Mouse (Mus musculus): ENCODE data around the gene Fcgrt. TPM values are rescaled to one million over a fixed set of nuclear protein-coding genes. Genes with fewer than 3 reads are reported as not detected.

Fcgrt gene
- total RNA-seq, 2 experiments from 2014 or later = 17.8 to 19.0 TPM

- no peak for TF ChIP-seq CTCF (conservative IDR thresholded peaks at IDR 0.05)
- peak overlapping the region; percentile 99 for H3K27ac ChIP-seq
- H3K4me3 ChIP-seq = peak overlapping the region; percentile 84
- DNase-seq (ENCODE audit: low spot score in 2 of 2) = peak in 1 of 2 experiments; percentile 47
Measured at GRCm38 (mm10) chr7:45052181-45052861, 51.3 kb downstream of the Fcgrt start.

DNA sequence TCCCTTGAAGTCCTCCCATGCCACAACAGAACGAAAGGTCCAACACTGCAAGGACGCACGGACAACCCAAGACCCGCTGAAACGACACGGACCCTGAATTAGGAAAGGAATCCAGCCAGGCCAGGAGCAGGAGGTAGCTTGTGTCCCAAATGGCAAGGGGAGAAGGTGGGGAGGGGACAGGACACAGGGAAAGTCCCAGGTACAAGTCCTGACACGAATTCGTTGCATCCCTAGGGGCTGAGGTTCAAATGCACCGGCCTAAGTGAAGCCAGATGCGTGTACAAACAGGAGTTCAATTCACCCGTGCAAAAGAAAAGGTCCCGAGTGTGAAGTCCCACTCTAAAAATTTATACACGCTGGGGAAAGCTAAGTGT lies 52.1 kb downstream of the Fcgrt start:
- peak overlapping the region; percentile 99 for H3K27ac ChIP-seq
- no peak for TF ChIP-seq CTCF (conservative IDR thresholded peaks at IDR 0.05)
- H3K4me3 ChIP-seq = peak overlapping the region; percentile 84
- DNase-seq (ENCODE audit: low spot score in 2 of 2) = no peak

DNA sequence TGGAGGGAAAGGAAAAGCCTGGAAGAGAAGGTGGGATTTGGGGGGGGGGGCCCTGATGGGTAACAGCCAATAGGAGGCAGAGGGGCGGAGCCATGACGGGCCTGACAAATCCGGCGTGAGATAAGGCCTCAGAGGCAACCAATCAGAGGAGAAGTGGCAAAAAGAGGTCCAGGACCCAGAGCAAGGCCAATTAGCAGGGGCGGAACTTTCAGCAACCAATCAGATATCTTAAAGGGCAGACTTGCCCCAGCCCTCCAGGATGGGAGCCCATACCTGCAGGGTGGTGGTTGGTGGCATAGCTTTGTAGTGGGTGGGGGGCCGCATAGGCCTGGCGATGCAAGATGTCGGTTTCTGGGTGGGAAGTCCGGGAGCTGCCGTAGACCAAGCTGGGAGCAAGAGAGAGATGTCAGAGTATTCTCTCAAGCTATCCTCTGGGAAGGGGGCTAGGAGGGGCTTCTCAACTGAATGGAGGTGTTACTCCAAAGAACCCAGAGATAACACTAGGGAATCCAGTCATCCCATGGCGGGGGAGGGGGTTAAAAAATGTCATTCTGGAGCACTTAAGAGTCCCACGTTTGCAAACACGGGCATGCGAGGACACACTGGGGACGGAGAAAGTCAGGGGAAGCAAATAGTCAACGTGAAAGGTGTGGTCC lies 52.6 kb downstream of the Fcgrt start:
- peak; percentile 64 to 84 for DNase-seq (ENCODE audit: low spot score in 2 of 2)
- no peak for TF ChIP-seq CTCF (conservative IDR thresholded peaks at IDR 0.05)
- Histone ChIP-seq H3K4me3 (peak overlapping the region; percentile 84), H3K27ac (peak overlapping the region; percentile 99)

DNA sequence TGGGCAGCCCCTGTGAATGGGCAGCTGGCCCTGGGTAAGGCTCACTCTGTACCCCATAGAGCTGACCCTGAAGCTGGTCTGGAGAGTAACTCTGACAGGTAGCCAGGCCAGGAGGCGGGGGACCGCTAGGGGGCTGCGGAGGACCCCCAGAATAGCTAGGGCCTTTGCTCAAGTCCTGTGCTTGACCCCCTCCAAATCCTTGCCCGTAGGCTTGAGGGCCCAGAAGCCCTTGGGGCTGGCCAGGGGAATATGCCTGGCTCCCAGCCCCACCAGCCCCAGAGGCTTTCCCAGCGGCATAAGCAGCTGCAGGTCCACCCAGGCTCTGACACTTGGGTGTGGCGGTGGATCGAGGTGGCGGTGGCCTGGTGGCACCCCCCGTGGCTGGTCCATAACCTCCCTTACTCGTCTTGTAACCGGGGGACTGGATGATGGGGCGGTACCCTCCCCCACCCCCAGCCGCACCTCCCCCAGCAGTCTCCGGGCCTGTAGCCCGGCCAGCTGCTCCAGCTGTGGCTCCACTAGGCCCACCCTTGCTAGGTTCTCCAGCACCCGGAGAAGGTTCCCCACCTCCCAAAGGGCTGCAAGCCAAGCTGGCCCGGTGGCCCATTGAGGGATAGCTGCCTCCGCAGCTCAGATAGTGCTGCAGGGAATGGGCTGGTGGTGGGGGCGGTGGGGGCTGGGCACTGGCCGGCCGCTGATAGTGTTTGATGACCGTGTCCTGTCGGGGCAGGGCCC lies 54.6 kb downstream of the Fcgrt start:
- Histone ChIP-seq H3K27ac (no peak overlapping the region), H3K4me3 (no peak overlapping the region)

DNA sequence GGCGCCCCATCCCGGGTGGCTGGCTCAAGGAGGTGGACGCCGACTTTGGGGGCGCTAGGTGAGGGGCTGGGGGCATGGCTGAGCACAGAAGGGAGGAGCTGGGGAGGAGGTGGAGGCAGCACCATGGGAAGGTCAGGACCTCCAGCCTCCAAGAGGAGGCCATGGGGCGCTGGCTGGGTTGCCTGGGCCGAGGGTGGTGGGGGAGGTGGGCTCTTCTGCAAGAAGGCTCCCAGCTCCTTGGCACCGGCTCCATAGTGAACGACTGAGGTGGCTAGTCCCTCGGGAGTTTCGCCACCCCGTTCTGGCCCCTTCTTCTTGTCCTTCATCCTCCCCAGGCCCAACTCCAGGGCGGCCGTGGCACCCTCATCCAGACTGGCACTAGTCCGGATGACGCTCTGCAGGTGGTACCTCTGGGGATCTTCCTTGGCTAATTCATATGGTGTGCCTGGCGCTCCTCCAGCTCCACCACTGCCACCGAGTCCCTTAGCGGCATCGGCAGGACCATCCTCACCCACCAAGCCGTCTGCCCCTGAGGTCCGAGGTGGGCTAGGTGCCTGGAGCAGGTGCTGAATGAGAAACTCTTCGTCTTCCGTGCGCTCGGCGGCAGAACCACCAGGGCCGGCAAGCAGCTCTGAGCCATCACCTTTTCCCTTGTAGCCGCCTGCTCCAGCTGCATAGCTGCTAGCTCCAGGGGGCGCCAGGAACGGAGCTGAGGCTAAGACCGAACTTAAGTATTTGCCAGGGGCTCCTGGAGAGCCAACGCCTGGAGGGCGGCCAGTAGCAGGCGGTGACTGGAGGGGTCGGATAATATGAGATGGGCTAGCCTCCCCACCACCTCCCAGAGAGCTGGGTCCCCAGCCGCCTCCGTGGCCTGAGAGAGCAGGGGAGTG lies 55.4 kb downstream of the Fcgrt start:
- no peak for TF ChIP-seq CTCF (conservative IDR thresholded peaks at IDR 0.05)
- no peak for DNase-seq (ENCODE audit: low spot score in 2 of 2)
- H3K4me3 ChIP-seq = no peak overlapping the region
- no peak overlapping the region for H3K27ac ChIP-seq

More for the DNA sequence above, 54.6 kb downstream of the Fcgrt start:
- no peak for TF ChIP-seq CTCF (conservative IDR thresholded peaks at IDR 0.05)
- no peak for DNase-seq (ENCODE audit: low spot score in 2 of 2)

DNA sequence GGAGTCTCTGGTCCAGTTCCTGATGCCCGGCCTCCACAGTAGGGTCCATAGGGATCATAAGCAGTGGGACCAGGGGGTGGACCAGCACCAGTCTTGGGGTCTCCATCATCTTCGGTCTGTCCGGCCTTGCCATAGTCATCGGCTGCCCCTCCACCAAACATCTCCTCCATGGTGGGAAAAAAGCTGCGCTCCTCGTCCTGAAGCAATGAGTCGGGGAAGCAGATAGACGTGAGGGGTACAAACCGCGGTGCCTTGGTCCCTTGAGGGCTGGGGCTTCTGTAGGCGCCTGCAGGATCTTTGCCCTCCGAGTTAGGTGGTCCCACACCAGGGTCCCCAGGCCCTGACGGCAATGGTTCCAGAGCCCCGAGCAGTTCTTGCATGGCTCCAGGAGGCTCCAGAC lies 56.2 kb downstream of the Fcgrt start:
- H3K27ac ChIP-seq = no peak overlapping the region
- no peak overlapping the region for H3K4me3 ChIP-seq
- no peak for TF ChIP-seq CTCF (conservative IDR thresholded peaks at IDR 0.05)
- no peak for DNase-seq (ENCODE audit: low spot score in 2 of 2)

GRCm38 (mm10) chr7:45046853-45047350 lies 56.7 kb downstream of the Fcgrt start:
- Histone ChIP-seq H3K27ac (no peak overlapping the region), H3K4me3 (no peak overlapping the region)
- DNase-seq (ENCODE audit: low spot score in 2 of 2) = no peak
- no peak for TF ChIP-seq CTCF (conservative IDR thresholded peaks at IDR 0.05)

- H3K4me3 ChIP-seq = no peak overlapping the region
- H3K27ac ChIP-seq = no peak overlapping the region
- no peak for TF ChIP-seq CTCF (conservative IDR thresholded peaks at IDR 0.05)
- no peak for DNase-seq (ENCODE audit: low spot score in 2 of 2)
Measured at GRCm38 (mm10) chr7:45045741-45046140, 57.9 kb downstream of the Fcgrt start.

GRCm38 (mm10) chr7:45043307-45043706 lies 60.3 kb downstream of the Fcgrt start:
- DNase-seq (ENCODE audit: low spot score in 2 of 2) = no peak
- no peak for TF ChIP-seq CTCF (conservative IDR thresholded peaks at IDR 0.05)
- no peak overlapping the region for H3K4me3 ChIP-seq
- H3K27ac ChIP-seq = no peak overlapping the region

Small RNA genes within 50 kb of the gene (microRNA-seq; reads per million reads assigned to microRNA genes)
- gene Mir150 (1,054 to 1,228 reads per million in 2 experiments), gene Mir5121 (16.9 to 21.5 reads per million in 2 experiments)

Other genes with a start within 250 kb of the Fcgrt start
- gene Pnkp, start 246.7 kb downstream of the Fcgrt start, total RNA-seq (2021) = 10 to 100 TPM; 33.1 to 36.3 TPM
- 100 to 1,000 TPM; 321 to 335 TPM for gene Ptov1, start 234.1 kb downstream of the Fcgrt start, total RNA-seq (2021)
- 100 to 1,000 TPM; 103 to 107 TPM for gene Med25, start 211.1 kb downstream of the Fcgrt start, total RNA-seq (2021)
- gene Fuz, start 207.8 kb downstream of the Fcgrt start, total RNA-seq (2021) = 10 to 100 TPM; 21.6 to 24.8 TPM
- gene Ap2a1, start 174.4 kb downstream of the Fcgrt start, total RNA-seq (2021) = 100 to 1,000 TPM; 298 to 305 TPM
- 1 to 10 TPM; 1.3 to 2.0 TPM for gene Tsks, start 160.6 kb downstream of the Fcgrt start, total RNA-seq (2021)
- gene Cpt1c, start 129.0 kb downstream of the Fcgrt start, total RNA-seq (2021) = 100 to 1,000 TPM; 138 to 140 TPM
- gene Prmt1, start 117.3 kb downstream of the Fcgrt start, total RNA-seq (2021) = 100 to 1,000 TPM; 165 to 171 TPM
- 10 to 100 TPM; 38.4 to 42.7 TPM for gene Irf3, start 106.2 kb downstream of the Fcgrt start, total RNA-seq (2021)
- gene Bcl2l12, start 105.1 kb downstream of the Fcgrt start, total RNA-seq (2021) = 1 to 10 TPM; 2.5 to 3.7 TPM
- gene Scaf1, start 87.5 kb downstream of the Fcgrt start, total RNA-seq (2021) = 100 to 1,000 TPM; 166 to 168 TPM
- 10 to 100 TPM; 12.4 to 13.1 TPM for gene Rras, start 85.9 kb downstream of the Fcgrt start, total RNA-seq (2021)
- 10 to 100 TPM; 77.6 to 81.4 TPM for gene Prr12, start 51.0 kb downstream of the Fcgrt start, total RNA-seq (2021)
- gene Nosip, start 41.4 kb downstream of the Fcgrt start, total RNA-seq (2021) = 10 to 100 TPM; 54.2 to 57.7 TPM
- gene Prrg2, start 41.2 kb downstream of the Fcgrt start, total RNA-seq (2021) = 1 to 10 TPM; 5.7 to 8.4 TPM
- gene Rcn3, start 11.6 kb downstream of the Fcgrt start, total RNA-seq (2021) = 10 to 100 TPM in 1 of 2 experiments, 1 to 10 TPM in 1; 7.5 to 11.7 TPM
- gene Rps11, start 20.6 kb upstream of the Fcgrt start, total RNA-seq (2021) = 100 to 1,000 TPM; 436 to 442 TPM
- gene Rpl13a, start 24.9 kb upstream of the Fcgrt start, total RNA-seq (2021) = 100 to 1,000 TPM; 808 to 856 TPM
- not detected for gene Gm45713, start 32.4 kb upstream of the Fcgrt start, total RNA-seq (2021)
- 1 to 10 TPM; 9.4 TPM for gene Flt3l, start 32.6 kb upstream of the Fcgrt start, total RNA-seq (2021)
- 10 to 100 TPM; 43.0 to 46.1 TPM for gene Pih1d1, start 50.5 kb upstream of the Fcgrt start, total RNA-seq (2021)
- gene Aldh16a1, start 50.7 kb upstream of the Fcgrt start, total RNA-seq (2021) = 10 to 100 TPM; 13.2 to 13.3 TPM
- gene Slc17a7, start 60.1 kb upstream of the Fcgrt start, total RNA-seq (2021) = 1,000 to 10,000 TPM; 1,342 to 1,423 TPM
- under 1 TPM in 1 of 2 experiments, not detected in 1; 0.20 TPM for gene Gfy, start 75.7 kb upstream of the Fcgrt start, total RNA-seq (2021)
- gene Pth2, start 77.1 kb upstream of the Fcgrt start, total RNA-seq (2021) = not detected
- 1 to 10 TPM; 3.5 to 3.9 TPM for gene Ccdc155, start 101.0 kb upstream of the Fcgrt start, total RNA-seq (2021)
- gene Dkkl1, start 108.3 kb upstream of the Fcgrt start, total RNA-seq (2021) = 1 to 10 TPM; 1.6 TPM
- gene Tead2, start 111.9 kb upstream of the Fcgrt start, total RNA-seq (2021) = 1 to 10 TPM; 4.3 to 5.7 TPM
- 1 to 10 TPM; 3.7 to 5.5 TPM for gene Cd37, start 135.3 kb upstream of the Fcgrt start, total RNA-seq (2021)
- 1 to 10 TPM; 1.7 to 2.8 TPM for gene Slc6a16, start 137.2 kb upstream of the Fcgrt start, total RNA-seq (2021)
- gene Slc6a21, start 173.7 kb upstream of the Fcgrt start, total RNA-seq (2021) = not detected
- gene Trpm4, start 229.9 kb upstream of the Fcgrt start, total RNA-seq (2021) = 10 to 100 TPM; 12.8 to 16.5 TPM
- gene Hrc, start 231.4 kb upstream of the Fcgrt start, total RNA-seq (2021) = under 1 TPM; 0.22 to 0.33 TPM